Mouse (Mus musculus) liver, embryonic 12.5 days (tissue): ENCODE measurements around the gene Pcbp2. TPM values are rescaled to one million over a fixed set of nuclear protein-coding genes. Genes with fewer than 3 reads are reported as not detected.

Experiments
- ATAC-seq: fragments of 200-750 bp; cut with Nextera tagmentation; 2 replicates; pipeline ENCODE4 v1.8.0; 2017; ENCODE audit warnings: moderate number of reproducible peaks, mild to moderate bottlenecking, moderate library complexity
- H3K27ac ChIP-seq: fragments of 300-500 bp; sonication (generic); 2 replicates; pipeline ENCODE4 v1.5.1; 2016; ENCODE audit warnings: mild to moderate bottlenecking
- H3K27me3 ChIP-seq: fragments of 300-500 bp; sonication (generic); replicated peaks from 2 replicates; pipeline ENCODE4 v1.6.1; 2016; ENCODE audit warnings: mild to moderate bottlenecking, moderate library complexity
- H3K36me3 ChIP-seq: fragments of 300-500 bp; sonication (generic); 2 replicates; pipeline ENCODE4 v1.6.1; 2016; ENCODE audit warnings: mild to moderate bottlenecking, moderate library complexity
- H3K4me1 ChIP-seq: fragments of 300-500 bp; sonication (generic); 2 replicates; pipeline ENCODE4 v1.6.1; 2016
- H3K4me2 ChIP-seq: fragments of 300-500 bp; sonication (generic); 2 replicates; pipeline ENCODE4 v1.6.1; 2016; ENCODE audit warnings: mild to moderate bottlenecking, moderate library complexity
- H3K4me3 ChIP-seq: fragments of 300-500 bp; sonication (generic); 2 replicates; pipeline ENCODE4 v1.5.1; 2016; ENCODE audit warnings: mild to moderate bottlenecking, moderate library complexity
- H3K9ac ChIP-seq: fragments of 300-500 bp; sonication (generic); 2 replicates; pipeline ENCODE4 v1.6.1; 2016; ENCODE audit warnings: mild to moderate bottlenecking, moderate library complexity
- H3K9me3 ChIP-seq: fragments of 300-500 bp; sonication (generic); replicated peaks from 2 replicates; pipeline ENCODE4 v1.6.1; 2016; ENCODE audit warnings: mild to moderate bottlenecking, moderate library complexity
- WGBS: fragments of 180-500 bp; shearing (Covaris S2); methylation state at CpG from one replicate; pipeline ENCODE4 v1.1.7; 2016; ENCODE audit not compliant: insufficient replicate concordance; 5-methylcytosine and 5-hydroxymethylcytosine counted together
- polyA plus RNA-seq: library from polyadenylated mRNA; unstranded; fragments of >200 nt; fragmentation: Nextera tagmentation; extraction: Ambion mirVana; gene quantifications from 2 replicates; pipeline ENCODE4 v1.2.1, GENCODE M21; 2016

Pcbp2 gene
- polyA plus RNA-seq, 1 experiment from 2014 or later, result 104 TPM

GRCm38 (mm10) chr15:102468675-102469370 is 1.5 kb upstream of the Pcbp2 start:
- H3K27me3 ChIP-seq, result no peaks in the 10 kb centered on the region
- no peak overlapping the region for H3K4me3 ChIP-seq
- 92% methylated on average over 9 of the region's 9 CpGs for WGBS
- no peak overlapping the region for H3K9ac ChIP-seq
- H3K4me1 ChIP-seq, result peaks cover 22% of the 10 kb centered on the region
- peaks cover 6% of the 10 kb centered on the region; the same call in 1 of the 2 replicates for H3K9me3 ChIP-seq
- peaks cover 38% of the 10 kb centered on the region for H3K36me3 ChIP-seq
- H3K27ac ChIP-seq, result no peak overlapping the region
- H3K4me2 ChIP-seq, result no peak overlapping the region
- no peak for ATAC-seq

GRCm38 (mm10) chr15:102470605-102471294 is 411 bp downstream of the Pcbp2 start:
- peak overlapping the region; percentile 88 for H3K27ac ChIP-seq
- peak overlapping the region; percentile 77 for H3K4me2 ChIP-seq
- peak overlapping the region; percentile 92 for H3K9ac ChIP-seq
- H3K36me3 ChIP-seq, result peaks cover 54% of the 10 kb centered on the region
- H3K27me3 ChIP-seq, result no peaks in the 10 kb centered on the region
- WGBS, result under 1% methylated on average over 35 of the region's 67 CpGs
- peak overlapping the region; percentile 90 for H3K4me3 ChIP-seq
- ATAC-seq, result peak; percentile 53
- peaks cover 22% of the 10 kb centered on the region for H3K4me1 ChIP-seq
- peaks cover 6% of the 10 kb centered on the region; the same call in 1 of the 2 replicates for H3K9me3 ChIP-seq

- H3K27me3 ChIP-seq, result no peaks in the 10 kb centered on the region
- peak overlapping the region; percentile 92 for H3K9ac ChIP-seq
- ATAC-seq, result no peak
- H3K36me3 ChIP-seq, result peaks cover 57% of the 10 kb centered on the region
- H3K4me1 ChIP-seq, result peaks cover 22% of the 10 kb centered on the region
- WGBS, result under 1% methylated on average over 10 of the region's 10 CpGs
- H3K4me3 ChIP-seq, result peak overlapping the region; percentile 90
- peak overlapping the region; percentile 77 for H3K4me2 ChIP-seq
- H3K27ac ChIP-seq, result peak overlapping the region; percentile 88
- H3K9me3 ChIP-seq, result peaks cover 6% of the 10 kb centered on the region; the same call in 1 of the 2 replicates
These were observed 931 bp downstream of the Pcbp2 start for GRCm38 (mm10) chr15:102471295-102471645.

GRCm38 (mm10) chr15:102471727-102472126 is 1.4 kb downstream of the Pcbp2 start:
- Histone ChIP-seq H3K9ac (peak overlapping the region; percentile 92), H3K4me2 (peak overlapping the region; percentile 77), H3K9me3 (peaks cover 6% of the 10 kb centered on the region; the same call in 1 of the 2 replicates), H3K4me1 (peaks cover 22% of the 10 kb centered on the region), H3K36me3 (peaks cover 61% of the 10 kb centered on the region), H3K4me3 (peak overlapping the region; percentile 90), H3K27me3 (no peaks in the 10 kb centered on the region), H3K27ac (no peak overlapping the region)
- no peak for ATAC-seq

DNA sequence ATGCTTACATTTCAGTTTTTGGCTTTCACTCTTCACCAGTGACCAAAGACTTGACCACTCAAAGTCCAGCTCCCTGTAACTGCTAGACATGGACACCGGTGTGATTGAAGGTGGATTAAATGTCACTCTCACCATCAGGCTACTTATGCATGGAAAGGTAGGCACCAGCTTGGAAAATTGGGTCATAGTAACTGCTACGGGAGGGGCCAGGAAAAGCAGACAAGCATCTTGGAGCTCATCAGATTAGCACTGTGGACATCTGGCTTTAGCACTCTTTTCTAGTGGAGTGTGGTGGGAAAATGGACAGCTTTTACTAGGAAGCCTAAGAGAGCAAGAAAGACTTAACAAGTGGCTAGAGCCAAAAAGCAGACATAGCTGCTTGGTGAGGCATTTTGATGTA is 2.9 kb downstream of the Pcbp2 start:
- peaks cover 6% of the 10 kb centered on the region; the same call in 1 of the 2 replicates for H3K9me3 ChIP-seq
- H3K4me3 ChIP-seq, result no peak overlapping the region
- no peak for ATAC-seq
- H3K27me3 ChIP-seq, result no peaks in the 10 kb centered on the region
- no peak overlapping the region for H3K27ac ChIP-seq
- no peak overlapping the region for H3K9ac ChIP-seq
- peak overlapping the region; percentile 41 for H3K4me2 ChIP-seq
- 82% methylated on average over 2 of the region's 2 CpGs for WGBS
- H3K36me3 ChIP-seq, result peaks cover 66% of the 10 kb centered on the region
- peaks cover 22% of the 10 kb centered on the region for H3K4me1 ChIP-seq

GRCm38 (mm10) chr15:102474520-102474919 is 4.2 kb downstream of the Pcbp2 start:
- H3K9me3 ChIP-seq, result no peaks in the 10 kb centered on the region
- no peak overlapping the region for H3K4me2 ChIP-seq
- WGBS, result 81% methylated on average over 2 of the region's 2 CpGs
- no peak overlapping the region for H3K4me3 ChIP-seq
- no peak for ATAC-seq
- no peaks in the 10 kb centered on the region for H3K27me3 ChIP-seq
- H3K36me3 ChIP-seq, result peaks cover 69% of the 10 kb centered on the region
- peaks cover 22% of the 10 kb centered on the region for H3K4me1 ChIP-seq
- H3K9ac ChIP-seq, result no peak overlapping the region
- no peak overlapping the region for H3K27ac ChIP-seq

GRCm38 (mm10) chr15:102483136-102483535 is 12.8 kb downstream of the Pcbp2 start:
- Histone ChIP-seq H3K27ac (no peak overlapping the region), H3K9me3 (no peaks in the 10 kb centered on the region), H3K9ac (no peak overlapping the region), H3K27me3 (no peaks in the 10 kb centered on the region), H3K4me1 (no peaks in the 10 kb centered on the region), H3K36me3 (peaks cover 93% of the 10 kb centered on the region), H3K4me3 (no peak overlapping the region), H3K4me2 (no peak overlapping the region)
- 91% methylated on average over 3 of the region's 3 CpGs for WGBS
- ATAC-seq, result no peak

DNA sequence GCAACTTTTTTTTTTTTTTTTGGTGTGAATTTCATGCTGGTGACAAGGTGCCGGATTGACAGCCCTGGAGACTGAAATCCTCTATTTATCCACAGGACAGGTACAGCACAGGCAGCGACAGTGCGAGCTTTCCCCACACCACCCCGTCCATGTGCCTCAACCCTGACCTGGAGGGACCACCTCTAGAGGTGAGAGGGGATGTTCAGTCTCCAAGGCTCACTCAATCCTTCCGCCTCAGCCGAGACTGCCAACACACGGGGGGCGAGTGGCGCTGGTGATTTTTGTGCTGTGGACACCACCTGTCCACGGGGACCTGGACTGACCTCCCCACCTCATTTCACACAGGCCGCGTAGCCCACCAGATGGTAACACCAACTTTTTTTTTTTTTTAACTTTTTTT is 15.5 kb downstream of the Pcbp2 start:
- no peaks in the 10 kb centered on the region for H3K27me3 ChIP-seq
- no peak overlapping the region for H3K9ac ChIP-seq
- no peak for ATAC-seq
- H3K27ac ChIP-seq, result no peak overlapping the region
- 88% methylated on average over 12 of the region's 12 CpGs for WGBS
- H3K4me1 ChIP-seq, result no peaks in the 10 kb centered on the region
- no peak overlapping the region for H3K4me2 ChIP-seq
- H3K9me3 ChIP-seq, result no peaks in the 10 kb centered on the region
- no peak overlapping the region for H3K4me3 ChIP-seq
- peaks cover 95% of the 10 kb centered on the region for H3K36me3 ChIP-seq

DNA sequence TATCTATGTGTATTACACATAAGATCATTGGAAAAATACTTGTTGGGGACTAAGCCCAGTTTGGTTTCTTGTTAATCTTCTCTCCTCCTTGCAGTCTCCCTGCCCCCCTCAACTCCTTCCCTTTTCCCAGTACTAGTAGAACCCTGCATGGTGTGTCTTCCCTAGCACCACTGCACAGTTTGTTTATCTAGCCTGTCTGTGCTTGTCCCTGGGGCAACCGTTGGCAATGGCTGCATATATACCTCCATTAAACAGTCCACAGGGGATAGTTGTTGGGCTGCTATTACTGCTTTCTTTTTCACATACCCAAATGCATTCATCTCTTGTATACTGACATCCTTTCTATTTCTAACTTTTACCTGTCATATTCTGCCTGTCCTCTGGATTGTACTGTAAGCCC is 17.3 kb downstream of the Pcbp2 start:
- H3K4me1 ChIP-seq, result no peaks in the 10 kb centered on the region
- H3K4me3 ChIP-seq, result no peak overlapping the region
- no peak overlapping the region for H3K9ac ChIP-seq
- no peak overlapping the region for H3K4me2 ChIP-seq
- ATAC-seq, result no peak
- WGBS, result 86% methylated on average over 1 of the region's 1 CpGs
- peaks cover 93% of the 10 kb centered on the region for H3K36me3 ChIP-seq
- no peaks in the 10 kb centered on the region for H3K27me3 ChIP-seq
- H3K9me3 ChIP-seq, result no peaks in the 10 kb centered on the region
- no peak overlapping the region for H3K27ac ChIP-seq

DNA sequence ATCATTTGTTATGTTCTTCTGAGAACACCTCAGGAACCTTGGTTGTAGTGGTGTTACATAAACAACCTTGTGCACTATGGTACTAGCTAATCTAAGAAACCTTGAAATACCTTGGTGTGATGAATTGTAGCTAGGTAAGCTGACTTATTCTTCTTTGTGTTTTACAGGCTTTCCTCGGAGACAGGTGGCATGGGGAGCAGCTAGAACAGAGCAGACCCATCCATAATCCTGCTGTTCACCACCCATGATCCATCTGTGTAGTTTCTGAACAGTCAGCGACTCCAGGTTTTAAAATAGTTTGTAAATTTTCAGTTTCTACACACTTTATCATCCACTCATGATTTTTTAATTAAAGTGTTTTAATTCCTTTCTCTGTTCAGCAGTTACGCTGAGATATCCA is 28.0 kb downstream of the Pcbp2 start:
- WGBS, result 90% methylated on average over 3 of the region's 3 CpGs
- H3K4me1 ChIP-seq, result no peaks in the 10 kb centered on the region
- H3K36me3 ChIP-seq, result peaks cover 99% of the 10 kb centered on the region
- no peak overlapping the region for H3K9ac ChIP-seq
- H3K27ac ChIP-seq, result no peak overlapping the region
- ATAC-seq, result no peak
- no peak overlapping the region for H3K4me2 ChIP-seq
- no peaks in the 10 kb centered on the region for H3K9me3 ChIP-seq
- no peak overlapping the region for H3K4me3 ChIP-seq
- no peaks in the 10 kb centered on the region for H3K27me3 ChIP-seq

DNA sequence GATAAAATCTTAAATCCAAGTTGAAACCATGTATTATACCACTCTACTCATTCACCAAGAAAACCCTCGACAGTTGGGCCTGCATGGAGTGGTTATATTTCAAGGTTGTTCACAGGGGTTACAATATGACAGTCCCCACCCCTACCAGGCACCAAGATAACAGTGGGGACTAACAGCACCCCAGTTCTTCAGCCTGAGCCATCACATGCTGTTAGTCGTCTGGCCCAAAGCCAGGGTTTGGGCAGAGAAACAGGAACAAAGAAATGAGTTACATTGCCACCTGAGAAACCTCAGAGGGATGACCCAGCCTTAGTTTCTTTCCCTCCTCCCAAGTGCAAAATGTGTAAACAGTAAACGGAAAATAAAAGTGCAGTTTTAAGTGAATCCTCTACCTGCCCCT is 29.0 kb downstream of the Pcbp2 start:
- H3K4me3 ChIP-seq, result no peak overlapping the region
- no peak overlapping the region for H3K27ac ChIP-seq
- no peak overlapping the region for H3K9ac ChIP-seq
- no peak for ATAC-seq
- no peaks in the 10 kb centered on the region for H3K27me3 ChIP-seq
- WGBS, result 64% methylated on average over 3 of the region's 3 CpGs
- no peaks in the 10 kb centered on the region for H3K9me3 ChIP-seq
- H3K36me3 ChIP-seq, result peaks cover 99% of the 10 kb centered on the region
- no peaks in the 10 kb centered on the region for H3K4me1 ChIP-seq
- H3K4me2 ChIP-seq, result no peak overlapping the region

- no peak overlapping the region for H3K27ac ChIP-seq
- no peak overlapping the region for H3K9ac ChIP-seq
- H3K36me3 ChIP-seq, result peaks cover 99% of the 10 kb centered on the region
- 95% methylated on average over 6 of the region's 6 CpGs for WGBS
- H3K4me3 ChIP-seq, result no peak overlapping the region
- H3K4me2 ChIP-seq, result no peak overlapping the region
- H3K27me3 ChIP-seq, result no peaks in the 10 kb centered on the region
- no peak for ATAC-seq
- no peaks in the 10 kb centered on the region for H3K4me1 ChIP-seq
- H3K9me3 ChIP-seq, result no peaks in the 10 kb centered on the region
These were observed 29.5 kb downstream of the Pcbp2 start for GRCm38 (mm10) chr15:102499851-102500250.
